Mouse (Mus musculus): ENCODE results near the gene Tob1. TPM values are rescaled to one million over a fixed set of nuclear protein-coding genes. Genes with fewer than 3 reads are reported as not detected.
A peak's percentile ranks its signal among the peaks of the same experiment; 100 is the strongest.

The Tob1 gene
- polyA plus RNA-seq, 1 experiment from 2014 or later = 28.9 TPM

- peak overlapping the region; percentile 91 for H3K27ac ChIP-seq (ENCODE audit: low read length)
- H3K4me2 ChIP-seq (ENCODE audit: low read depth, low read length) = no peak overlapping the region
- H3K9me3 ChIP-seq (ENCODE audit: control insufficient read depth, low read length) = no peaks in the 10 kb centered on the region
- H3K4me3 ChIP-seq (ENCODE audit: low read length) = no peak overlapping the region
- peak; percentile 18; the same call in 1 of the 2 replicates for ATAC-seq (ENCODE audit: low read depth)
- H3K27me3 ChIP-seq (ENCODE audit: control insufficient read depth, insufficient read depth, low read depth, low read length) = no peaks in the 10 kb centered on the region
- peaks cover 10% of the 10 kb centered on the region for H3K4me1 ChIP-seq (replicated peaks; ENCODE audit: control insufficient read depth, insufficient read depth, low read length)
- WGBS = 55% methylated on average over 7 of the region's 7 CpGs
- no peaks in the 10 kb centered on the region for H3K36me3 ChIP-seq (ENCODE audit: control insufficient read depth, insufficient read depth, low read length)
- H3K9ac ChIP-seq (ENCODE audit: low read length) = no peak overlapping the region; the same call in 1 of the 2 replicates
Observed at GRCm38 (mm10) chr11:94175288-94175687, 36.0 kb upstream of the Tob1 start.

- Histone ChIP-seq H3K4me3 (ENCODE audit: low read length) (no peak overlapping the region), H3K9ac (ENCODE audit: low read length) (no peak overlapping the region; the same call in 1 of the 2 replicates), H3K27me3 (ENCODE audit: control insufficient read depth, insufficient read depth, low read depth, low read length) (no peaks in the 10 kb centered on the region), H3K4me1 (replicated peaks; ENCODE audit: control insufficient read depth, insufficient read depth, low read length) (peaks cover 10% of the 10 kb centered on the region), H3K27ac (ENCODE audit: low read length) (peak overlapping the region; percentile 91), H3K4me2 (ENCODE audit: low read depth, low read length) (no peak overlapping the region), H3K9me3 (ENCODE audit: control insufficient read depth, low read length) (no peaks in the 10 kb centered on the region), H3K36me3 (ENCODE audit: control insufficient read depth, insufficient read depth, low read length) (no peaks in the 10 kb centered on the region)
- WGBS = 34% methylated on average over 8 of the region's 8 CpGs
- ATAC-seq (ENCODE audit: low read depth) = peak; percentile 83
Observed at GRCm38 (mm10) chr11:94175694-94176093, 35.6 kb upstream of the Tob1 start.

- no peaks in the 10 kb centered on the region for H3K27me3 ChIP-seq (ENCODE audit: control insufficient read depth, insufficient read depth, low read depth, low read length)
- no peaks in the 10 kb centered on the region for H3K9me3 ChIP-seq (ENCODE audit: control insufficient read depth, low read length)
- no peak overlapping the region for H3K9ac ChIP-seq (ENCODE audit: low read length)
- no peaks in the 10 kb centered on the region for H3K36me3 ChIP-seq (ENCODE audit: control insufficient read depth, insufficient read depth, low read length)
- ATAC-seq (ENCODE audit: low read depth) = no peak
- H3K4me2 ChIP-seq (ENCODE audit: low read depth, low read length) = no peak overlapping the region
- no peak overlapping the region for H3K4me3 ChIP-seq (ENCODE audit: low read length)
- WGBS = 68% methylated on average over 15 of the region's 15 CpGs
- H3K4me1 ChIP-seq (replicated peaks; ENCODE audit: control insufficient read depth, insufficient read depth, low read length) = peaks cover 7% of the 10 kb centered on the region; the same call in 1 of the 2 replicates
- no peak overlapping the region for H3K27ac ChIP-seq (ENCODE audit: low read length)
Observed at GRCm38 (mm10) chr11:94177841-94178585, 33.2 kb upstream of the Tob1 start.

GRCm38 (mm10) chr11:94179768-94180167 is 31.5 kb upstream of the Tob1 start:
- Histone ChIP-seq H3K36me3 (ENCODE audit: control insufficient read depth, insufficient read depth, low read length) (no peaks in the 10 kb centered on the region), H3K4me2 (ENCODE audit: low read depth, low read length) (no peak overlapping the region), H3K9me3 (ENCODE audit: control insufficient read depth, low read length) (no peaks in the 10 kb centered on the region), H3K4me3 (ENCODE audit: low read length) (no peak overlapping the region), H3K27ac (ENCODE audit: low read length) (no peak overlapping the region), H3K27me3 (ENCODE audit: control insufficient read depth, insufficient read depth, low read depth, low read length) (no peaks in the 10 kb centered on the region), H3K4me1 (replicated peaks; ENCODE audit: control insufficient read depth, insufficient read depth, low read length) (peaks cover 4% of the 10 kb centered on the region; the same call in 1 of the 2 replicates), H3K9ac (ENCODE audit: low read length) (no peak overlapping the region)
- ATAC-seq (ENCODE audit: low read depth) = no peak
- 7% methylated on average over 1 of the region's 1 CpGs for WGBS

GRCm38 (mm10) chr11:94180194-94180593 is 31.1 kb upstream of the Tob1 start:
- ATAC-seq (ENCODE audit: low read depth) = no peak
- Histone ChIP-seq H3K4me3 (ENCODE audit: low read length) (no peak overlapping the region), H3K9me3 (ENCODE audit: control insufficient read depth, low read length) (no peaks in the 10 kb centered on the region), H3K27ac (ENCODE audit: low read length) (no peak overlapping the region), H3K27me3 (ENCODE audit: control insufficient read depth, insufficient read depth, low read depth, low read length) (no peaks in the 10 kb centered on the region), H3K4me2 (ENCODE audit: low read depth, low read length) (no peak overlapping the region), H3K9ac (ENCODE audit: low read length) (no peak overlapping the region), H3K36me3 (ENCODE audit: control insufficient read depth, insufficient read depth, low read length) (no peaks in the 10 kb centered on the region), H3K4me1 (replicated peaks; ENCODE audit: control insufficient read depth, insufficient read depth, low read length) (peaks cover 4% of the 10 kb centered on the region; the same call in 1 of the 2 replicates)
- 56% methylated on average over 4 of the region's 4 CpGs for WGBS

- Histone ChIP-seq H3K36me3 (ENCODE audit: control insufficient read depth, insufficient read depth, low read length) (no peaks in the 10 kb centered on the region), H3K4me3 (ENCODE audit: low read length) (no peak overlapping the region), H3K9ac (ENCODE audit: low read length) (no peak overlapping the region), H3K27me3 (ENCODE audit: control insufficient read depth, insufficient read depth, low read depth, low read length) (no peaks in the 10 kb centered on the region), H3K4me1 (replicated peaks; ENCODE audit: control insufficient read depth, insufficient read depth, low read length) (no peaks in the 10 kb centered on the region), H3K27ac (ENCODE audit: low read length) (no peak overlapping the region), H3K4me2 (ENCODE audit: low read depth, low read length) (no peak overlapping the region), H3K9me3 (ENCODE audit: control insufficient read depth, low read length) (no peaks in the 10 kb centered on the region)
- WGBS = 90% methylated on average over 8 of the region's 8 CpGs
- ATAC-seq (ENCODE audit: low read depth) = no peak
Observed at GRCm38 (mm10) chr11:94181694-94182093, 29.6 kb upstream of the Tob1 start.

GRCm38 (mm10) chr11:94182711-94183110 is 28.5 kb upstream of the Tob1 start:
- Histone ChIP-seq H3K9me3 (ENCODE audit: control insufficient read depth, low read length) (no peaks in the 10 kb centered on the region), H3K27me3 (ENCODE audit: control insufficient read depth, insufficient read depth, low read depth, low read length) (no peaks in the 10 kb centered on the region), H3K4me2 (ENCODE audit: low read depth, low read length) (no peak overlapping the region), H3K27ac (ENCODE audit: low read length) (no peak overlapping the region), H3K4me3 (ENCODE audit: low read length) (no peak overlapping the region), H3K9ac (ENCODE audit: low read length) (no peak overlapping the region), H3K4me1 (replicated peaks; ENCODE audit: control insufficient read depth, insufficient read depth, low read length) (no peaks in the 10 kb centered on the region), H3K36me3 (ENCODE audit: control insufficient read depth, insufficient read depth, low read length) (no peaks in the 10 kb centered on the region)
- 90% methylated on average over 4 of the region's 4 CpGs for WGBS
- ATAC-seq (ENCODE audit: low read depth) = no peak

GRCm38 (mm10) chr11:94183120-94183519 is 28.1 kb upstream of the Tob1 start:
- 80% methylated on average over 5 of the region's 5 CpGs for WGBS
- H3K36me3 ChIP-seq (ENCODE audit: control insufficient read depth, insufficient read depth, low read length) = no peaks in the 10 kb centered on the region
- H3K4me3 ChIP-seq (ENCODE audit: low read length) = no peak overlapping the region
- no peak for ATAC-seq (ENCODE audit: low read depth)
- H3K9ac ChIP-seq (ENCODE audit: low read length) = no peak overlapping the region
- H3K9me3 ChIP-seq (ENCODE audit: control insufficient read depth, low read length) = no peaks in the 10 kb centered on the region
- no peak overlapping the region for H3K27ac ChIP-seq (ENCODE audit: low read length)
- no peaks in the 10 kb centered on the region for H3K27me3 ChIP-seq (ENCODE audit: control insufficient read depth, insufficient read depth, low read depth, low read length)
- no peaks in the 10 kb centered on the region for H3K4me1 ChIP-seq (replicated peaks; ENCODE audit: control insufficient read depth, insufficient read depth, low read length)
- H3K4me2 ChIP-seq (ENCODE audit: low read depth, low read length) = no peak overlapping the region

- no peak overlapping the region for H3K4me3 ChIP-seq (ENCODE audit: low read length)
- no peak overlapping the region for H3K4me2 ChIP-seq (ENCODE audit: low read depth, low read length)
- no peak overlapping the region for H3K9ac ChIP-seq (ENCODE audit: low read length)
- H3K9me3 ChIP-seq (ENCODE audit: control insufficient read depth, low read length) = no peaks in the 10 kb centered on the region
- ATAC-seq (ENCODE audit: low read depth) = no peak
- WGBS = 59% methylated on average over 2 of the region's 2 CpGs
- no peaks in the 10 kb centered on the region for H3K36me3 ChIP-seq (ENCODE audit: control insufficient read depth, insufficient read depth, low read length)
- no peak overlapping the region for H3K27ac ChIP-seq (ENCODE audit: low read length)
- no peaks in the 10 kb centered on the region for H3K4me1 ChIP-seq (replicated peaks; ENCODE audit: control insufficient read depth, insufficient read depth, low read length)
- no peaks in the 10 kb centered on the region for H3K27me3 ChIP-seq (ENCODE audit: control insufficient read depth, insufficient read depth, low read depth, low read length)
Observed at GRCm38 (mm10) chr11:94183671-94184070, 27.6 kb upstream of the Tob1 start.

Data from lung, embryonic 16.5 days (tissue).